Mouse (Mus musculus) induced T-regulatory cell, adult 2 months (primary cell): ENCODE measurements around the gene Ociad1.
"Not testable (repeated sequence)": the region's sequence is repeated elsewhere in the genome, so short reads cannot be mapped to it uniquely, and the experiment has no call there.

ENCODE experiments used
- DNase-seq: peaks from one replicate; pipeline ENCODE4 v3.0.0-alpha.2; 2012; ENCODE audit warnings: low read depth

Ociad1 gene

GRCm38 (mm10) chr5:73285470-73285978, 7.1 kb upstream of the Ociad1 start:
- peak; percentile 76 for DNase-seq

GRCm38 (mm10) chr5:73286603-73287002, 6.0 kb upstream of the Ociad1 start:
- DNase-seq: peak; percentile 87

- DNase-seq: no peak
Measured at GRCm38 (mm10) chr5:73289900-73290299, 2.7 kb upstream of the Ociad1 start.

GRCm38 (mm10) chr5:73293458-73293827, 859 bp downstream of the Ociad1 start:
- peak; percentile 73 for DNase-seq

- DNase-seq: no peak
Measured at GRCm38 (mm10) chr5:73295016-73295415, 2.4 kb downstream of the Ociad1 start.

- no peak for DNase-seq
Measured at GRCm38 (mm10) chr5:73295916-73296315, 3.3 kb downstream of the Ociad1 start.

GRCm38 (mm10) chr5:73301601-73302307, 9.2 kb downstream of the Ociad1 start:
- no peak for DNase-seq

- no peak for DNase-seq
Measured at GRCm38 (mm10) chr5:73304507-73304906, 11.9 kb downstream of the Ociad1 start.

- DNase-seq: no peak
Measured at GRCm38 (mm10) chr5:73306486-73306885, 13.9 kb downstream of the Ociad1 start.

- no peak for DNase-seq
Measured at GRCm38 (mm10) chr5:73307297-73307696, 14.7 kb downstream of the Ociad1 start.

GRCm38 (mm10) chr5:73309496-73309895, 16.9 kb downstream of the Ociad1 start:
- no peak for DNase-seq

- no peak for DNase-seq
Measured at GRCm38 (mm10) chr5:73310401-73310800, 17.8 kb downstream of the Ociad1 start.

GRCm38 (mm10) chr5:73311458-73311857, 18.9 kb downstream of the Ociad1 start:
- DNase-seq: no peak

- no peak for DNase-seq
Measured at GRCm38 (mm10) chr5:73313591-73313990, 21.0 kb downstream of the Ociad1 start.

- no peak for DNase-seq
Measured at GRCm38 (mm10) chr5:73314654-73315053, 22.1 kb downstream of the Ociad1 start.

GRCm38 (mm10) chr5:73319306-73319705, 26.7 kb downstream of the Ociad1 start:
- DNase-seq: no peak

- DNase-seq: not testable (repeated sequence)
Measured at GRCm38 (mm10) chr5:73322684-73323083, 30.1 kb downstream of the Ociad1 start.

GRCm38 (mm10) chr5:73323602-73324001, 31.0 kb downstream of the Ociad1 start:
- no peak for DNase-seq

- DNase-seq: no peak
Measured at GRCm38 (mm10) chr5:73324526-73325170, 32.1 kb downstream of the Ociad1 start.

- no peak for DNase-seq
Measured at GRCm38 (mm10) chr5:73331002-73331401, 38.4 kb downstream of the Ociad1 start.

GRCm38 (mm10) chr5:73336448-73336847, 43.9 kb downstream of the Ociad1 start:
- DNase-seq: no peak

GRCm38 (mm10) chr5:73337961-73338831, 45.6 kb downstream of the Ociad1 start:
- peak; percentile 27 for DNase-seq

- DNase-seq: no peak
Measured at GRCm38 (mm10) chr5:73338832-73339163, 46.2 kb downstream of the Ociad1 start.
